Mouse (Mus musculus) cerebellum, adult 11-12 months (tissue): ENCODE measurements at regions not wholly inside any gene's neighbourhood (a gene's known extent, or its start where the extent isn't known, plus 50 kb on each side); places are given as distances from the start of the nearest gene placed in this dataset.

Source experiments
- DNase-seq: peaks from one replicate; pipeline ENCODE4 v3.0.0; 2022

- no peak for DNase-seq
Measured at GRCm38 (mm10) chr3:103408724-103409123, 129.6 kb downstream of the Trim33 start.

- no peak for DNase-seq
Measured at GRCm38 (mm10) chr3:103412247-103412646, 133.2 kb downstream of the Trim33 start.

- DNase-seq: no peak
Measured at GRCm38 (mm10) chr3:103415051-103415695, 136.1 kb downstream of the Trim33 start.

GRCm38 (mm10) chr3:103416296-103416695 is 137.2 kb downstream of the Trim33 start:
- DNase-seq: no peak

- no peak for DNase-seq
Measured at GRCm38 (mm10) chr3:103417781-103418180, 138.7 kb downstream of the Trim33 start.

GRCm38 (mm10) chr3:103419761-103420620 is 140.9 kb downstream of the Trim33 start:
- no peak for DNase-seq

- no peak for DNase-seq
Measured at GRCm38 (mm10) chr3:103420621-103421274, 141.7 kb downstream of the Trim33 start.

GRCm38 (mm10) chr3:103421275-103421621 is 142.2 kb downstream of the Trim33 start:
- no peak for DNase-seq

- no peak for DNase-seq
Measured at GRCm38 (mm10) chr3:103422806-103423205, 143.7 kb downstream of the Trim33 start.

GRCm38 (mm10) chr3:103423290-103423689 is 144.2 kb downstream of the Trim33 start:
- no peak for DNase-seq

GRCm38 (mm10) chr3:103425812-103426430 is 146.8 kb downstream of the Trim33 start:
- no peak for DNase-seq

GRCm38 (mm10) chr3:103429227-103429788 is 145.7 kb upstream of the Syt6 start:
- peak; percentile 20 for DNase-seq

- DNase-seq: no peak
Measured at GRCm38 (mm10) chr3:103430131-103430530, 144.9 kb upstream of the Syt6 start.

GRCm38 (mm10) chr3:103432254-103432653 is 142.8 kb upstream of the Syt6 start:
- no peak for DNase-seq

GRCm38 (mm10) chr3:103436902-103437603 is 138.0 kb upstream of the Syt6 start:
- no peak for DNase-seq

GRCm38 (mm10) chr3:103438791-103439354 is 136.2 kb upstream of the Syt6 start:
- DNase-seq: peak; percentile 67

GRCm38 (mm10) chr3:103443247-103443646 is 131.8 kb upstream of the Syt6 start:
- DNase-seq: no peak

- no peak for DNase-seq
Measured at GRCm38 (mm10) chr3:103445852-103446251, 129.2 kb upstream of the Syt6 start.

GRCm38 (mm10) chr3:103449851-103450250 is 125.2 kb upstream of the Syt6 start:
- no peak for DNase-seq

- no peak for DNase-seq
Measured at GRCm38 (mm10) chr3:103451971-103452370, 123.1 kb upstream of the Syt6 start.

GRCm38 (mm10) chr3:103463760-103464159 is 111.3 kb upstream of the Syt6 start:
- no peak for DNase-seq

GRCm38 (mm10) chr3:103464181-103464580 is 110.8 kb upstream of the Syt6 start:
- DNase-seq: no peak
